Mouse (Mus musculus) hindbrain, embryonic 13.5 days (tissue): ENCODE data around the gene Lemd1. TPM values are rescaled to one million over a fixed set of nuclear protein-coding genes. Genes with fewer than 3 reads are reported as not detected.
A peak's percentile ranks its signal among the peaks of the same experiment; 100 is the strongest.

Experiments used
- ATAC-seq: fragments of 200-750 bp; cut with Nextera tagmentation; 2 replicates; pipeline ENCODE4 v1.8.0; 2017; ENCODE audit warnings: moderate TSS enrichment; ENCODE audit not compliant: low FRiP score
- H3K27ac ChIP-seq: fragments of 300-500 bp; sonication (generic); 2 replicates; pipeline ENCODE4 v1.5.1; 2015; ENCODE audit warnings: inconsistent platforms, mild to moderate bottlenecking, moderate library complexity
- H3K27me3 ChIP-seq: fragments of 300-500 bp; sonication (generic); 2 replicates; pipeline ENCODE4 v1.6.1; 2015; ENCODE audit warnings: mild to moderate bottlenecking, inconsistent platforms
- H3K36me3 ChIP-seq: fragments of 300-500 bp; sonication (generic); 2 replicates; pipeline ENCODE4 v1.6.1; 2015; ENCODE audit warnings: mild to moderate bottlenecking, inconsistent platforms
- H3K4me1 ChIP-seq: fragments of 300-500 bp; sonication (generic); replicated peaks from 2 replicates; pipeline ENCODE4 v1.6.1; 2015; ENCODE audit warnings: inconsistent platforms
- H3K4me2 ChIP-seq: fragments of 300-500 bp; sonication (generic); 2 replicates; pipeline ENCODE4 v1.6.1; 2015; ENCODE audit warnings: inconsistent platforms, mild to moderate bottlenecking, moderate library complexity
- H3K4me3 ChIP-seq: fragments of 300-500 bp; sonication (generic); 2 replicates; pipeline ENCODE4 v1.5.1; 2015; ENCODE audit warnings: mild to moderate bottlenecking, inconsistent platforms
- H3K9ac ChIP-seq: fragments of 300-500 bp; sonication (generic); 2 replicates; pipeline ENCODE4 v1.6.1; 2015; ENCODE audit warnings: mild to moderate bottlenecking, inconsistent platforms
- H3K9me3 ChIP-seq: fragments of 300-500 bp; sonication (generic); 2 replicates; pipeline ENCODE4 v1.6.1; 2016; ENCODE audit warnings: inconsistent platforms
- WGBS: fragments of 180-500 bp; shearing (Covaris S2); methylation state at CpG from one replicate; pipeline ENCODE4 v1.1.7; 2015; 5-methylcytosine and 5-hydroxymethylcytosine counted together
- polyA plus RNA-seq: library from polyadenylated mRNA; unstranded; fragments of >200 nt; fragmentation: Nextera tagmentation; extraction: Ambion mirVana; gene quantifications from 2 replicates; pipeline ENCODE4 v1.2.1, GENCODE M21; 2015

Gene Lemd1
- polyA plus RNA-seq, 1 experiment from 2014 or later = 25.7 TPM

DNA sequence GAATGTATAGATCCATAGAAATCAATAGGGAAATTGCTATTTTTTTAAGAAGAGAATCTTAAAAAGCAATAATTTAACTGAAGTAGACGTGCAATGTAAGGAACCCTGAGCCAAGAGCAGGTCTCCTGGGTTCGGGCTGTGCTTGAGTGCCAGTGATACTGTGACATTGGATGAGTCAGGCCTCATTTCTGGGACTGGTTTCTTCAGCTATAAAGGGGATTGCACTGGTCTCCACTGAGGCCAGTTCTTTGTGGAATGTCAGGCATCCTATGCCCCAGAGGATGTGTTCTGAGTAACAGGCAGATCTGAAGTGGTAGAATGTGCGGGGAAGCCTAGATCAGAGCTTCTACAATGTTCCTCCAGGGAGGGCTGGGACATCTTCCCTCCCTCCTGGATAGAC is 15.6 kb downstream of the Lemd1 start:
- Histone ChIP-seq H3K4me1 (peaks cover 83% of the 10 kb centered on the region), H3K27me3 (no peaks in the 10 kb centered on the region), H3K4me3 (no peak overlapping the region), H3K9ac (no peak overlapping the region), H3K4me2 (no peak overlapping the region), H3K27ac (no peak overlapping the region), H3K36me3 (peaks cover 20% of the 10 kb centered on the region), H3K9me3 (no peaks in the 10 kb centered on the region)
- WGBS = 75% methylated on average over 3 of the region's 3 CpGs
- ATAC-seq = no peak

GRCm38 (mm10) chr1:132208154-132208553 is 16.9 kb downstream of the Lemd1 start:
- Histone ChIP-seq H3K4me3 (no peak overlapping the region), H3K27ac (peak overlapping the region; percentile 78), H3K4me1 (peaks cover 83% of the 10 kb centered on the region), H3K9ac (peak overlapping the region; percentile 56; the same call in 1 of the 2 replicates), H3K36me3 (peaks cover 20% of the 10 kb centered on the region), H3K27me3 (no peaks in the 10 kb centered on the region), H3K9me3 (no peaks in the 10 kb centered on the region), H3K4me2 (no peak overlapping the region)
- WGBS = 15% methylated on average over 4 of the region's 4 CpGs
- no peak for ATAC-seq

GRCm38 (mm10) chr1:132209400-132209799 is 18.2 kb downstream of the Lemd1 start:
- 67% methylated on average over 10 of the region's 10 CpGs for WGBS

DNA sequence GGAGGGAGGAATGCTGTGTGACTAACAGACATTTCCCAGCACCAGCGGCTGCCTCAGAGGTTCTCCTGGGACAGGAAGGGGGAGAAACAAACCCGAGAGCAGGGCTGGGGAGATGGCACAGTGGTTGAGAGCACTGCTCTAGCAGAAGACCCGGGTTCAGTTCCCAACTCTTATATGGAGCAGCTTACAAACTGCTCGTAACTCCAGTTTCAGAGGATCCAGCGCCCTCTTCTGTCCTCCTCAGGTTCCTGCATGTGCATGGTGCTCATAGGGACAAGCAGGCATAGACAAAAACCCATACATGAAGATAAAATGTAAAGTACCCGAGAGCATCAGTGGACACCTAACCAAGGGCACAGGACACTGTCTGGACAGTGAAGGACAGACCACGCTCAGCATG is 19.7 kb downstream of the Lemd1 start:
- no peaks in the 10 kb centered on the region for H3K27me3 ChIP-seq
- H3K9me3 ChIP-seq = no peaks in the 10 kb centered on the region
- H3K4me3 ChIP-seq = no peak overlapping the region
- no peak overlapping the region for H3K4me2 ChIP-seq
- H3K9ac ChIP-seq = no peak overlapping the region
- peaks cover 5% of the 10 kb centered on the region; the same call in 1 of the 2 replicates for H3K36me3 ChIP-seq
- no peak for ATAC-seq
- no peak overlapping the region for H3K27ac ChIP-seq
- 19% methylated on average over 7 of the region's 7 CpGs for WGBS
- H3K4me1 ChIP-seq = peaks cover 75% of the 10 kb centered on the region

More at GRCm38 (mm10) chr1:132209400-132209799, 18.2 kb downstream of the Lemd1 start:
- Histone ChIP-seq H3K27me3 (no peaks in the 10 kb centered on the region), H3K4me1 (peaks cover 83% of the 10 kb centered on the region), H3K4me2 (no peak overlapping the region), H3K9me3 (no peaks in the 10 kb centered on the region), H3K9ac (no peak overlapping the region), H3K36me3 (peaks cover 17% of the 10 kb centered on the region), H3K27ac (peak overlapping the region; percentile 78), H3K4me3 (no peak overlapping the region)
- no peak for ATAC-seq

- Histone ChIP-seq H3K4me3 (0 out of 2 replicates have a peak overlapping the region, but pooled peaks have one; percentile 17), H3K27me3 (no peaks in the 10 kb centered on the region), H3K4me1 (peaks cover 69% of the 10 kb centered on the region), H3K9ac (peak overlapping the region; percentile 35), H3K27ac (peak overlapping the region; percentile 74; the same call in 1 of the 2 replicates), H3K36me3 (peaks cover 5% of the 10 kb centered on the region; the same call in 1 of the 2 replicates), H3K9me3 (no peaks in the 10 kb centered on the region), H3K4me2 (peak overlapping the region; percentile 43)
- no peak for ATAC-seq
- WGBS = 47% methylated on average over 12 of the region's 12 CpGs
Measured at GRCm38 (mm10) chr1:132211672-132212071, 20.4 kb downstream of the Lemd1 start.

- Histone ChIP-seq H3K9me3 (no peaks in the 10 kb centered on the region), H3K36me3 (peaks cover 5% of the 10 kb centered on the region; the same call in 1 of the 2 replicates), H3K4me1 (peaks cover 64% of the 10 kb centered on the region), H3K27me3 (no peaks in the 10 kb centered on the region), H3K27ac (peak overlapping the region; percentile 74), H3K4me3 (peak overlapping the region; percentile 17), H3K9ac (peak overlapping the region; percentile 35), H3K4me2 (peak overlapping the region; percentile 43)
- WGBS = 7% methylated on average over 20 of the region's 20 CpGs
- no peak for ATAC-seq
Measured at GRCm38 (mm10) chr1:132212218-132212617, 21.0 kb downstream of the Lemd1 start.

DNA sequence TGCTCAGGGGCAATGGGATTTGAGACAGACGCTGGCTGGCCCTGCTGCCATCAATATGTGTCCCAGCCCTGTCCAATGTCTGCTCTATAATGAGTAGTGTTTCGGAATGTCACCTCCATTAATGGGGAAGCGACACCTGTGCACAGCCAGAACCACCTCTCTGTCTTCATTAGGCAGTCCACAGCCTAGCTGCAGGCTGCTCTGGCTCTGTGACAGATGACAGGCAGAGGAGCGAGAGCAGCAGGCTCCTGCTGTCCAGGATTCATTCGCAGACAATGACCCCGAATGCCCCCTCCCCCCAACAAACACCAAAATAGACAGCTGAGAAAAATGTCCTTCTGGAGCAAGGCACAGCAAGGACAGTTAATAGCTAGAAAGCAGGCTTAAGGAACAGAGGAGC is 21.8 kb downstream of the Lemd1 start:
- H3K9ac ChIP-seq = no peak overlapping the region
- H3K36me3 ChIP-seq = no peaks in the 10 kb centered on the region
- 8% methylated on average over 6 of the region's 6 CpGs for WGBS
- H3K4me3 ChIP-seq = no peak overlapping the region
- ATAC-seq = peak; percentile 72
- peak overlapping the region; percentile 74 for H3K27ac ChIP-seq
- no peaks in the 10 kb centered on the region for H3K27me3 ChIP-seq
- H3K9me3 ChIP-seq = no peaks in the 10 kb centered on the region
- H3K4me1 ChIP-seq = peaks cover 56% of the 10 kb centered on the region
- 0 out of 2 replicates have a peak overlapping the region, but pooled peaks have one; percentile 13 for H3K4me2 ChIP-seq

- 65% methylated on average over 3 of the region's 3 CpGs for WGBS
Measured at GRCm38 (mm10) chr1:132216276-132216675, 25.0 kb downstream of the Lemd1 start.

DNA sequence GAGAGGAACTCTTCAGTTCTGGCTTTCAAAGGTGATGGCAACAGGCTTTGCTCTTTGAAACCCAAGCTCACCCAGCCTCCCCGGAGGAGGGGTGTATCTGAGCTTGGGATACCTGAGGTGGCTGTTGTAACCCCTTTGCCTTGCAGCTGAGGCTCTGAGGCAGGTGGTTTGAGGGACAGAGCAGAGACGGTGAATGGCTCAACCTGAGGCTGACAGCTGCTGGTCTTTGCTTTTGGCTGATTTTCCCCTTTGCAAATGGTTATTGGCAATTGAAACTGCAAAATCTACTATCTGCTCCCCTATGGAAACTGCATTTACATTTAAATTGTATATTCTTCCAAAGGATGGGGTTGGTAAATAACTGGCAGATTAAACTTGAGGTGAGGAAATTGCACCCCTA is 30.4 kb downstream of the Lemd1 start:
- Histone ChIP-seq H3K4me2 (no peak overlapping the region), H3K9ac (no peak overlapping the region), H3K27me3 (no peaks in the 10 kb centered on the region), H3K9me3 (no peaks in the 10 kb centered on the region), H3K4me1 (peaks cover 32% of the 10 kb centered on the region), H3K36me3 (no peaks in the 10 kb centered on the region), H3K4me3 (no peak overlapping the region), H3K27ac (peak overlapping the region; percentile 81)
- no peak for ATAC-seq
- WGBS = 25% methylated on average over 2 of the region's 2 CpGs

More at GRCm38 (mm10) chr1:132216276-132216675, 25.0 kb downstream of the Lemd1 start:
- Histone ChIP-seq H3K27me3 (no peaks in the 10 kb centered on the region), H3K4me1 (peaks cover 36% of the 10 kb centered on the region), H3K36me3 (no peaks in the 10 kb centered on the region), H3K27ac (no peak overlapping the region), H3K9ac (no peak overlapping the region), H3K9me3 (no peaks in the 10 kb centered on the region), H3K4me3 (no peak overlapping the region), H3K4me2 (no peak overlapping the region)
- ATAC-seq = no peak

- H3K36me3 ChIP-seq = no peaks in the 10 kb centered on the region
- H3K4me3 ChIP-seq = no peak overlapping the region
- no peaks in the 10 kb centered on the region for H3K9me3 ChIP-seq
- 13% methylated on average over 6 of the region's 6 CpGs for WGBS
- peaks cover 32% of the 10 kb centered on the region for H3K4me1 ChIP-seq
- peak overlapping the region; percentile 27; the same call in 1 of the 2 replicates for H3K4me2 ChIP-seq
- no peaks in the 10 kb centered on the region for H3K27me3 ChIP-seq
- peak; percentile 83 for ATAC-seq
- H3K27ac ChIP-seq = peak overlapping the region; percentile 81
- peak overlapping the region; percentile 46 for H3K9ac ChIP-seq
Measured at GRCm38 (mm10) chr1:132222166-132222565, 30.9 kb downstream of the Lemd1 start.

DNA sequence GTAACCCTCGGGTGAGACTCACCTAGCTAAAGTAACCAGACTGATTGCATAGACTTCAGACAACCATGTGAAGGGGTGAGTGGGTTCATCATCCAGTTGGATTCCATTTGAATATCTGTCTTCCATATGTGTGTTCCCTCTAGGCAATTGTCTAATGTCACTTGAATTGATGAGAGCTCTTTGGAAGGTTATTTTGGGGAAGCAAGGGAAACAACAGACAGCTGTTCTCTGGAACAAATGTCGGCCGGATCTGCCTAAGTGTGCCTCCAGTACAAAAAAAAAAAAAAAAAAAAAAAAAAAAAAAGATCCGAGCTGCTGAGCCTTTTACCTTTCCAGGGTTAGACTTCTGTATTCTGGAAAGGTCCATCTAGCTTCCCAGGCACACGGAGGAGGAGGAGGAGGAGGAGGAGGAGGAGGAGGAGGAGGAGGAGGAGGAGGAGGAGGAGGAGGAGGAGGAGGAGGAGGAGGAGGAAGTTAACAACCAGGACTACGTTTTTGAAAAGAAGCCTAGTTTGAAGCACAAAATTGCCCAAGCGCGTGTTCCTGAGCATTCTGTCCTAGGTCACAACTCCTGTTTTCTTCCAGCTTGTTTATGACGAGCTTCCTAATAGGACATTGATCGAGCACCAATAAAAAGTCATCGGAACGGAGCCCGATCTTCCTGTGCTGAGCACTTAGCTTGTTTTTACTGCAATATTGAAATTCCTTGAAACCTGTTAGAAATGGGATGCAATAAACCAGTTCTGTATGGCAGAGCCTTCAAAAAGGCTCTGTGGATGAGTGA is 35.3 kb downstream of the Lemd1 start:
- Histone ChIP-seq H3K27me3 (no peaks in the 10 kb centered on the region), H3K36me3 (no peaks in the 10 kb centered on the region), H3K4me3 (no peak overlapping the region), H3K27ac (no peak overlapping the region), H3K9me3 (no peaks in the 10 kb centered on the region), H3K4me1 (peaks cover 18% of the 10 kb centered on the region), H3K9ac (no peak overlapping the region), H3K4me2 (no peak overlapping the region)
- no peak for ATAC-seq
- WGBS = 79% methylated on average over 11 of the region's 13 CpGs

- H3K27me3 ChIP-seq = peaks cover 2% of the 10 kb centered on the region; the same call in 1 of the 2 replicates
- H3K9ac ChIP-seq = no peak within 1 kb of the TSS
- H3K4me2 ChIP-seq = no peak within 1 kb of the TSS
- H3K4me1 ChIP-seq = peaks cover 5% of the 10 kb centered on the region
- H3K4me3 ChIP-seq = no peak within 1 kb of the TSS
- WGBS = 88% methylated on average over 3 of the region's 3 CpGs
- H3K36me3 ChIP-seq = no peaks in the 10 kb centered on the region
- H3K27ac ChIP-seq = no peak within 1 kb of the TSS
- ATAC-seq = no peak
- H3K9me3 ChIP-seq = no peaks in the 10 kb centered on the region
Measured at GRCm38 (mm10) chr1:132229667-132230066, 38.4 kb downstream of the Lemd1 start, which contains the start of gene Gm10188. TSS of gene Gm10188 (minus strand) at chr1:132229767.
